Mouse (Mus musculus) limb, embryonic 13.5 days (tissue): ENCODE data around the gene Pisd. TPM values are rescaled to one million over a fixed set of nuclear protein-coding genes. Genes with fewer than 3 reads are reported as not detected.
"Not testable (repeated sequence)": the region's sequence is repeated elsewhere in the genome, so short reads cannot be mapped to it uniquely, and the experiment has no call there.

Experiments
- ATAC-seq: fragments of 200-750 bp; cut with Nextera tagmentation; 2 replicates; pipeline ENCODE4 v1.8.0; 2017; ENCODE audit warnings: low read depth, moderate number of reproducible peaks, moderate TSS enrichment; ENCODE audit not compliant: low FRiP score
- H3K27ac ChIP-seq: fragments of 300-500 bp; sonication (generic); 2 replicates; pipeline ENCODE4 v1.5.1; 2015; ENCODE audit warnings: inconsistent platforms, mild to moderate bottlenecking, moderate library complexity
- H3K27me3 ChIP-seq: fragments of 300-500 bp; sonication (generic); 2 replicates; pipeline ENCODE4 v1.6.1; 2015; ENCODE audit warnings: mild to moderate bottlenecking, inconsistent platforms
- H3K36me3 ChIP-seq: fragments of 300-500 bp; sonication (generic); 2 replicates; pipeline ENCODE4 v1.6.1; 2015; ENCODE audit warnings: inconsistent platforms, mild to moderate bottlenecking, moderate library complexity
- H3K4me1 ChIP-seq: fragments of 300-500 bp; sonication (generic); 2 replicates; pipeline ENCODE4 v1.6.1; 2015; ENCODE audit warnings: inconsistent platforms
- H3K4me2 ChIP-seq: fragments of 300-500 bp; sonication (generic); replicated peaks from 2 replicates; pipeline ENCODE4 v1.6.1; 2015; ENCODE audit warnings: inconsistent platforms, mild to moderate bottlenecking, moderate library complexity
- H3K4me3 ChIP-seq: fragments of 300-500 bp; sonication (generic); 2 replicates; pipeline ENCODE4 v1.5.1; 2015; ENCODE audit warnings: moderate library complexity, mild to moderate bottlenecking, inconsistent platforms
- H3K9ac ChIP-seq: fragments of 300-500 bp; sonication (generic); 2 replicates; pipeline ENCODE4 v1.6.1; 2015; ENCODE audit warnings: mild to moderate bottlenecking, inconsistent platforms
- H3K9me3 ChIP-seq: fragments of 300-500 bp; sonication (generic); 2 replicates; pipeline ENCODE4 v1.6.1; 2016; ENCODE audit warnings: inconsistent platforms
- WGBS: fragments of 180-500 bp; shearing (Covaris S2); methylation state at CpG from one replicate; pipeline ENCODE4 v1.1.7; 2015; 5-methylcytosine and 5-hydroxymethylcytosine counted together
- polyA plus RNA-seq: library from polyadenylated mRNA; unstranded; fragments of >200 nt; fragmentation: Nextera tagmentation; extraction: Ambion mirVana; gene quantifications from 2 replicates; pipeline ENCODE4 v1.2.1, GENCODE M21; 2015

Pisd gene
- polyA plus RNA-seq: 54.4 and 55.4 TPM in 2 replicates

GRCm38 (mm10) chr5:32785313-32785915 lies at the start of gene Pisd:
Pisd (minus strand) TSS chr5:32785646.
- no peaks in the 10 kb centered on the region for H3K27me3 ChIP-seq
- H3K9me3 ChIP-seq: no peaks in the 10 kb centered on the region
- peaks cover 10% of the 10 kb centered on the region for H3K36me3 ChIP-seq
- H3K4me2 ChIP-seq: peak within 1 kb of the TSS; percentile 77
- peak within 1 kb of the TSS; percentile 75 for H3K9ac ChIP-seq
- peak within 1 kb of the TSS; percentile 81 for H3K4me3 ChIP-seq
- H3K4me1 ChIP-seq: peaks cover 8% of the 10 kb centered on the region; the same call in 1 of the 2 replicates
- peak within 1 kb of the TSS; percentile 48; the same call in 1 of the 2 replicates for H3K27ac ChIP-seq
- under 1% methylated on average over 51 of the region's 52 CpGs for WGBS
- peak; percentile 100 for ATAC-seq

- no peak overlapping the region for H3K4me2 ChIP-seq
- H3K4me1 ChIP-seq: no peaks in the 10 kb centered on the region
- no peak overlapping the region for H3K27ac ChIP-seq
- no peaks in the 10 kb centered on the region for H3K9me3 ChIP-seq
- ATAC-seq: no peak
- H3K9ac ChIP-seq: no peak overlapping the region
- no peak overlapping the region for H3K4me3 ChIP-seq
- H3K27me3 ChIP-seq: no peaks in the 10 kb centered on the region
- peaks cover 85% of the 10 kb centered on the region for H3K36me3 ChIP-seq
- 93% methylated on average over 1 of the region's 1 CpGs for WGBS
Measured at GRCm38 (mm10) chr5:32834497-32834896, 49.1 kb upstream of the Pisd start.

- H3K36me3 ChIP-seq: peaks cover 92% of the 10 kb centered on the region
- no peak overlapping the region for H3K9ac ChIP-seq
- no peaks in the 10 kb centered on the region for H3K9me3 ChIP-seq
- H3K27ac ChIP-seq: no peak overlapping the region
- no peak overlapping the region for H3K4me2 ChIP-seq
- H3K4me1 ChIP-seq: no peaks in the 10 kb centered on the region
- no peak overlapping the region for H3K4me3 ChIP-seq
- no peak for ATAC-seq
- 89% methylated on average over 2 of the region's 2 CpGs for WGBS
- H3K27me3 ChIP-seq: no peaks in the 10 kb centered on the region
Measured at GRCm38 (mm10) chr5:32830054-32830453, 44.6 kb upstream of the Pisd start.

GRCm38 (mm10) chr5:32828766-32829165 lies 43.3 kb upstream of the Pisd start:
- 85% methylated on average over 1 of the region's 1 CpGs for WGBS
- not testable (repeated sequence) for H3K27ac ChIP-seq, H3K4me1 ChIP-seq, ATAC-seq, H3K4me2 ChIP-seq, H3K27me3 ChIP-seq, H3K9me3 ChIP-seq, H3K4me3 ChIP-seq, H3K9ac ChIP-seq
- H3K36me3 ChIP-seq: peaks cover 79% of the 10 kb centered on the region

- H3K9me3 ChIP-seq: no peaks in the 10 kb centered on the region
- no peak within 1 kb of the TSS for H3K27ac ChIP-seq
- H3K36me3 ChIP-seq: peaks cover 76% of the 10 kb centered on the region
- H3K9ac ChIP-seq: no peak within 1 kb of the TSS
- ATAC-seq: no peak
- 92% methylated on average over 7 of the region's 7 CpGs for WGBS
- H3K4me2 ChIP-seq: no peak within 1 kb of the TSS
- no peak within 1 kb of the TSS for H3K4me3 ChIP-seq
- H3K27me3 ChIP-seq: no peaks in the 10 kb centered on the region
- H3K4me1 ChIP-seq: no peaks in the 10 kb centered on the region
Measured at GRCm38 (mm10) chr5:32827009-32827408, 41.6 kb upstream of the Pisd start, which contains the start of gene Gm20671. Gm20671 (minus strand) TSS chr5:32827109.

- Histone ChIP-seq H3K4me2 (no peak overlapping the region), H3K27me3 (no peaks in the 10 kb centered on the region), H3K4me1 (no peaks in the 10 kb centered on the region), H3K27ac (no peak overlapping the region), H3K9me3 (no peaks in the 10 kb centered on the region), H3K9ac (no peak overlapping the region), H3K36me3 (peaks cover 76% of the 10 kb centered on the region), H3K4me3 (no peak overlapping the region)
- no peak for ATAC-seq
- whole genome bisulfite sequencing: 92% methylated on average over 8 of the region's 8 CpGs
Measured at GRCm38 (mm10) chr5:32820471-32820870, 35.0 kb upstream of the Pisd start.

GRCm38 (mm10) chr5:32815396-32815795 lies 29.9 kb upstream of the Pisd start:
- Histone ChIP-seq H3K9me3 (no peaks in the 10 kb centered on the region), H3K4me1 (no peaks in the 10 kb centered on the region), H3K4me2 (no peak overlapping the region), H3K27ac (no peak overlapping the region), H3K36me3 (peaks cover 83% of the 10 kb centered on the region), H3K9ac (no peak overlapping the region), H3K4me3 (no peak overlapping the region), H3K27me3 (no peaks in the 10 kb centered on the region)
- WGBS: 94% methylated on average over 4 of the region's 4 CpGs
- ATAC-seq: no peak

- H3K4me3 ChIP-seq, H3K4me1 ChIP-seq, H3K27ac ChIP-seq, H3K9ac ChIP-seq, H3K4me2 ChIP-seq, H3K9me3 ChIP-seq, H3K27me3 ChIP-seq, ATAC-seq: not testable (repeated sequence)
- peaks cover 18% of the 10 kb centered on the region for H3K36me3 ChIP-seq
- WGBS: 75% methylated on average over 1 of the region's 1 CpGs
Measured at GRCm38 (mm10) chr5:32786454-32786853, 1.0 kb upstream of the Pisd start.

- Histone ChIP-seq H3K9me3 (no peaks in the 10 kb centered on the region), H3K27ac (no peak overlapping the region), H3K36me3 (peaks cover 10% of the 10 kb centered on the region), H3K9ac (peak overlapping the region; percentile 75), H3K4me3 (peak overlapping the region; percentile 81), H3K4me1 (peaks cover 8% of the 10 kb centered on the region; the same call in 1 of the 2 replicates), H3K27me3 (no peaks in the 10 kb centered on the region), H3K4me2 (peak overlapping the region; percentile 77)
- ATAC-seq: no peak
- 25% methylated on average over 5 of the region's 5 CpGs for WGBS
Measured at GRCm38 (mm10) chr5:32784726-32785125, 720 bp downstream of the Pisd start.

- H3K4me3 ChIP-seq: no peak overlapping the region
- no peaks in the 10 kb centered on the region; the same call in 1 of the 2 replicates for H3K36me3 ChIP-seq
- H3K27ac ChIP-seq: no peak overlapping the region
- no peak overlapping the region for H3K9ac ChIP-seq
- no peaks in the 10 kb centered on the region for H3K9me3 ChIP-seq
- WGBS: 94% methylated on average over 5 of the region's 5 CpGs
- H3K27me3 ChIP-seq: no peaks in the 10 kb centered on the region
- H3K4me2 ChIP-seq: no peak overlapping the region
- no peak for ATAC-seq
- peaks cover 8% of the 10 kb centered on the region; the same call in 1 of the 2 replicates for H3K4me1 ChIP-seq
Measured at GRCm38 (mm10) chr5:32781596-32781995, 3.9 kb downstream of the Pisd start.

- no peak overlapping the region for H3K4me2 ChIP-seq
- no peaks in the 10 kb centered on the region for H3K4me1 ChIP-seq
- no peaks in the 10 kb centered on the region for H3K27me3 ChIP-seq
- no peaks in the 10 kb centered on the region for H3K9me3 ChIP-seq
- no peak overlapping the region for H3K27ac ChIP-seq
- ATAC-seq: no peak
- H3K36me3 ChIP-seq: peaks cover 10% of the 10 kb centered on the region
- 96% methylated on average over 3 of the region's 3 CpGs for WGBS
- H3K9ac ChIP-seq: no peak overlapping the region
- no peak overlapping the region for H3K4me3 ChIP-seq
Measured at GRCm38 (mm10) chr5:32778168-32778567, 7.3 kb downstream of the Pisd start.

- Histone ChIP-seq H3K4me2 (no peak overlapping the region), H3K9me3 (no peaks in the 10 kb centered on the region), H3K36me3 (peaks cover 27% of the 10 kb centered on the region), H3K27me3 (no peaks in the 10 kb centered on the region), H3K9ac (no peak overlapping the region), H3K4me3 (no peak overlapping the region), H3K27ac (no peak overlapping the region), H3K4me1 (no peaks in the 10 kb centered on the region)
- WGBS: 76% methylated on average over 2 of the region's 2 CpGs
- no peak for ATAC-seq
Measured at GRCm38 (mm10) chr5:32772361-32772760, 13.1 kb downstream of the Pisd start.
